Mouse (Mus musculus) thymus, adult 18-20 months (tissue): ENCODE results near the gene Pgbd5.

Source experiments
- DNase-seq, 2 experiments: peaks; one replicate each; pipeline ENCODE4 v3.0.0; 2022; ENCODE audit warnings: mixed read lengths in 2 of 2

Pgbd5 gene

DNA sequence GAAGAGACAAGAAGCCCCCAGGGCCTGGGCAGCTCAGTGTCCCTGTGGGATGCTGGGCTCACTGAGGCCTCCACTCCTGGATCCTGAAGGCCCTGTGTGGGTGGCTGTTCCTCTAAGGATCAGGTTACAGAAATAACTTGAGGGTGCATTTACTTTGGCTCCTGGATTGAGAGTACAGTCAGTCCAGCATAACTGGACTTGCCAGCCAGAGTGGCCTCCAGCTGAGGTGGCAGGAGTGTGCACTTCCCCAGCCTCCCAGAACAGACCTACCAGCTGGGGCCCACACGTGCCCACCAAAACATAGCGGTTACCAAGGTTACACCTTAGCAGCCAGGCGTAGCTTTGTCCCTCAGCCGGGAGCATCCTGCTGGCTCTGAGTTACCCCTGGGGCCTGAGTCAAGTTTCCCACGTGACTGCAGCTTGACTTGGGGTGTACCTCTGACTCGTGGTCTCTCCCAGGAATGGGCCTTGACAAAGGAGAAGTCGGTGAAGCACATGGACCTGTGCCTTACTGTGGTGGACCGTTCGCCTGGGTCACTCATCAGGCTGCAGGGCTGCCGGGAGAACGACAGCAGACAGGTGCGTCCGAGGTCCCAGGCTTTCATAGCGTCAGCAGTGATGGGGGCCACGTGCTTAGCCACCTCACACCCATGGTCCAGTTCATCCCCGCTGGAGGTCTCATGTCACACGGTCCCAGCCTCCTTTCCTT lies 98.9 kb downstream of the Pgbd5 start:
- DNase-seq, result no peak

DNA sequence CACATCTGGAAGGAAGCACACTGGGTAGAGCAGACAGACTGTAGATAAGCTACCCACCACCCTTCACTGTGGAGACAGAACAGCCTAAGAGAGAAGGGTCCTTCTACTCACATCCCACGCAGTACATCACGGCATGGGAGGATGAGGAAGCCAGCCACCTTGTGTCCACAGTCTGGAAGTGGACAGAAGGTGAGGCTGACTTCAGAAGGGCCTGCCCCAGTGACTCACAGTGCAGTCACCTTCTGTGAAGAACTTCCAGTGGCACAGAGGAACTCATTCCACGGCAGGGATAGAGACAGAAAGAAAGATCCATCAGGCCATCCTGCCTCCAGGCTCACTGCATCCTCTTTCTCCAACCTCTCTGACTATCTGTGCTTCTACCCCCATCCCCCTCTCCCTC lies 99.7 kb downstream of the Pgbd5 start:
- DNase-seq, result no peak

DNA sequence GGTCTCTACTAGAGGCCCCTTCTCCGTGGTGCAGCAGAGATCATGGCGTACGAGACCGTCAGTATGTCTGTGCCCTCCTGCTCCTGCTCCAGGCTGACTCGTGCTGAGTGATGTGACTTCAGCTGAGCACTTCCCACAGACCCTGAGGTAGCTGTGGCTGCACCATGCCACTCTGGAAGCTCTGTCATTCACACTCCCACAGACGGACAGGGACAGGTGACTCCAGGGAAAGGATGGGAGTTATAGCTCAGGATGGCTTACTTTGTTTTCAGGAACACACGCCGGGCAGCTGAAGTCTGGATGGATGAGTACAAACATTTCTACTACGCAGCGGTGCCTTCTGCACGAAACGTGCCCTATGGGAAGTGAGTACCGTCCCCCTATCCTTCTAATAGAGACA lies 103.2 kb downstream of the Pgbd5 start:
- no peak for DNase-seq

DNA sequence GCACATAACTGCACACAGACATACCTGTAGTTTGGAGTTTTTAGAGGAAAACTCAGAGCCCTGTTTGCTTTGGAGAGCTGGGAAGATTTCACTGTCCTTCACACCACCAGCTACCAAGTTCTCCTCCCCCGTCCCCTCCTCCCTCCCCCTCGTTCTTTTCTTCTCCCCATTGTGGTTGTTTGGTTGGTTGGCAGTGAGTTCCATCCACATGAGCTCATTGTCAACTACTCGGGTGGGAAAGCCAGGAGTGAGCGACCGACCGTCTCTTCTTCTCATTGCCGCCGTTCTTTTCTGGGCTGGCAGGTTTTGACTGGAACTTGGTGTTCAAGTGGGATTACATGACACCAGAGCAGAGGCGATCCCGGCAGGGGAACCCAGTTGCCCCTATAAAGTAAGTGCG lies 107.8 kb downstream of the Pgbd5 start:
- no peak for DNase-seq

DNA sequence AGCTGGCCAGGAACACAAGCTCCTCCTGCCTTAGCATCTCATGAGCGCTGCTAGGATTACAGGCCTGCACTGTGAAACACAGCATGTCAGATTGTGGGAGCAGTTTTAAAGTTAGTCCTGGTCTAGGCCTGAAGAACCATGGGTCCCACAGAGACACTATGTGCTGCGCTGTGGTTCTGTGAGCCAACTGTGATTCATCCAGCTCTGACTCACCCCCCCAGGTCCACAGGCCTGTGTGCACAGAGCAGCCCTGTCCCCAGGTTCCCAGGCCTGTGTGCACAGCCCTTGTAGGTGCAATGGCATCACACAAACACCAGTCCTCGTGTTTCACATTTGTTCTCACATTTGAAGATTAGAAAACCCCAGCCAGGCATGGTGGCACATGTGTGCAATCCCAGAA lies 108.4 kb downstream of the Pgbd5 start:
- no peak for DNase-seq

DNA sequence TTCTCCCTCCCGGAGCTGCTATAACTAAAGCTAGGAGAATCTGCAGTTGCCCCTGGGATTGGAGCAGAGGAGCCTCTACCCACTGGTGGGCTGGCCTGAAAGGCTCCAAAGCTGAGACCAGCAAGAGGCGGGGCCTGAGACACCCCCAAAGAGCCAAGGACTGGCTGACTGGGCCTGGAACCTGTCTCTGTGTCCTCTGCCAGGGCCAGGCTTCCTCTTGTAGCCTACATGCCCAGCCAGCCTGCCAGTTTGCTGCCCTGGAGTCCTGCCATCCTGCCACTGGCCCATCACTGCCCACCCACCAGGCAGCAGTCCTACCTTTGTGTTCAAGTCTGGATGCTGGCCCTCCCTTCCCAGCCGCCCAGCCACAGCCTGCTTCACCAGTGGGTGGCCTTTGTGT lies 109.0 kb downstream of the Pgbd5 start:
- no peak for DNase-seq

GRCm38 (mm10) chr8:124329690-124330089 lies 109.8 kb downstream of the Pgbd5 start:
- DNase-seq, result no peak

DNA sequence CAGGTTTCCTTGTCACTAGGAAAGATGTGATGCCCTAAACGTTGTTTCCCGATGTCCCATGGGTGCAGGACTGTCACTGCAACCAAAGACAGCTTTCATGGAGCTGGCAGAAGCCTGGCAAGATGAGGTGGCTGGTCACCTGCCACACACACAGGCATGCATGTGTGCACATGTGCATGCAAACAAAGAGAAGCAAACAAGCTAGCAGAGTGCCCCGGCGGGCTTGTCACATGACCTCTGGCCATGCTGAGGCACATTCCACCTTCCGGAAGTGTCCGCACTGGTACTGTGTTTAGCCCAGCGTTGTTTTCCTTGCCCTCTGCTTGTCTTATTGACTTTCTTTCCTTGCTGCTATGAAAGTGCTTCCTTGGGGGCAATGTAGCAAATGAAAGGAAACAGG lies 111.2 kb downstream of the Pgbd5 start:
- no peak for DNase-seq

DNA sequence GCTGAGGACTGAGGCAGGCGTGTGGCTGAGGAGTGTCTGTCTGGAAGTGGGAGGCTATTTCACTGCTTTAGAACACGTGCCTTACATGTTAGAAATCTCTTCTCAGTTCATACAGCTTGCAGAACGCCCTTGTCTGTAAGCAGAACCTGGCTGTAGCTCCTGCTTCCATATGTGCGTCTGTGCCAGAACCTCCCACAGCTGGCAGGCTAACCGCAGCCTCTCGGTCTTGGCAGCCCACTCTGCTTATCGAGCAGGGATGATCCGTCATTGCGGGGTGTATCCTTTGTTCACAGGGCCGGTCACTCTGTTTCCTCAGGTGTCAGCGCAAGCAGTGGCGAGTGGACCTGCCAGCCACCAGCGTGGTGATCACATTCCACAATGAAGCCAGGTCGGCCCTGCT lies 116.1 kb downstream of the Pgbd5 start:
- DNase-seq, result no peak

DNA sequence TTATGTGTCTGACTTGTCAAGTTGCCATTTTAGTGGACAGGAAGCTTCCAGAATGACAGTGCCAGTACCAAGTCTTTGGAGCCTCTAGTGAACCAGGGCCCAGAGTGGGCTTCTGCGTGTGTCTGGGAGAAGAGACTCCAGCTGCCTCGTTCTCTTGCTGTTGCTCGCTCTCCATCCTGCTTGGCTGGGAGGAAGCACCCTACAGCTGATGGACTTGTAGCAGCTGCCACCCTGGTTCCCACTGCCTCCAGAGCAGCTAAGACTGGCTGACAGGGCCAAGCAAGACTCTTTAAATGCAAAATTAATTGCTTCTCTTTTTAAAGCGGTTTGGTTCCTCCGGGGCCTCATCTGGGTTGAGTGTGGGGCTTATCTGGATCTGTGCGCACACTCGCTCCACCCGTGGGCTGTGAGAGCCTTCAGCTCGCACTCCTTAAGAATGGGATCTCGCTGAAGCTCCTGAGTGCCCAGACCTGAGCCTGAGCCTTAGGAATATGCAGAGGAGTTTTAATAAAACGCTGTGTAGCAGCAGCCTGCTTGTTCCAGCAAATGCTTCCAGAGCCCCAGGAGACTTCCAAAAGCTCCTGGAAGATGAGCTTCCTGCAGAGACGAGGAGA lies 118.1 kb downstream of the Pgbd5 start:
- no peak for DNase-seq

- DNase-seq, result no peak
Measured at GRCm38 (mm10) chr8:124319316-124319652, 120.2 kb downstream of the Pgbd5 start.
